Mouse (Mus musculus): ENCODE data around the gene Nim1k. TPM values are rescaled to one million over a fixed set of nuclear protein-coding genes. Genes with fewer than 3 reads are reported as not detected.

Nim1k gene
- total and polyA plus RNA-seq, 3 experiments = 0.01 to 0.11 TPM; not detected in 1

DNA sequence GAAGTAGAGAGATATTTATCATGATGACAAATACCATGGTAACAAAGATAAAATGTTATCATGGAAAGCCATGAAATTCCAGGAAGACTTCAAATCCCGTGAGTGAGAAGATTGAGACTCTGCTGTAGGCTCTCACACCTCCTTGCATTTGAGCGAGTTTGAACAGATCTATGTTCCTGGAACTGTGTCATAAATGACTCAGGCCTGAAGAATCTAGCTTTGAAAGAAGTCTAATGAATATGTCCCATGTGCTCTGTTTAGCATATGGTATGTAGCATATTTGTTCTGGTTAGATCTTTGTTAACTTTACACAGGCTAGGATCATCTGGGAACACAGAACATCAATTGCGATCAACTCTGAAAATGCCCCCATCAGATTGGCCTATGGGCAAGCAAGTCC, 33.2 kb downstream of the Nim1k start:
- DNase-seq (ENCODE audit: low spot score) = no peak
- Histone ChIP-seq H3K27me3 (ENCODE audit: insufficient read depth, low read length) (peaks cover 21% of the 10 kb centered on the region), H3K4me1 (ENCODE audit: insufficient read depth, low read depth, low read length) (no peaks in the 10 kb centered on the region), H3K4me3 (ENCODE audit: low read depth, low read length) (no peak overlapping the region), H3K36me3 (replicated peaks) (no peaks in the 10 kb centered on the region), H3K9me3 (replicated peaks) (no peaks in the 10 kb centered on the region)
- no peak for ATAC-seq (ENCODE audit: extremely low read depth, insufficient number of reproducible peaks, low FRiP score, poor library complexity, severe bottlenecking)
- no peak for TF ChIP-seq TAL1 (conservative IDR thresholded peaks at IDR 0.05; ENCODE audit: low read depth, low read length)
- TF ChIP-seq GATA2 (IDR thresholded peaks at IDR 0.05; ENCODE audit: borderline replicate concordance, low read depth, low read length) = no peak
- no peak for TF ChIP-seq CTCF (IDR thresholded peaks at IDR 0.05; ENCODE audit: low read depth, low read length)
- TF ChIP-seq POLR2AphosphoS5 (IDR thresholded peaks at IDR 0.05; ENCODE audit: insufficient replicate concordance, low read depth, low read length) = no peak
- no peak for TF ChIP-seq GATA1 (IDR thresholded peaks at IDR 0.05; ENCODE audit: borderline replicate concordance, low read length)

DNA sequence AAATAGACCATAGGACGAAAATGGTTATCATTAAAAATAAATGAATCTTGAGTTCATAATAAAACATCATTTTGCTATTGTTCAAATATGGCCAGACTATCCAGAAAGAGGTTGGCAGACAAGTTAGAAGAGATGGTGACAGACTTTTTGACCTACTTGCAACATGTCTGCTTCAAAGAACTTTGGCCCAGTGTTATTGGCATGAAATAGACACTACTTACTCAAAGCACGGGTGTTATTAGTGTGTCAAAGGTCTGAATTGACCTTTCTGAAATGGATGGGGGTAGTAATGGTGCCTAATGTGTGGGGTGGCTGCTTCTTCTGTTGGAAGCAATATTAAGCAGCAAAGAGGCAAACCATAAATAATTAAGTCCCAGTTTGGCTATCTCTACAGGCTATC, 39.6 kb downstream of the Nim1k start:
- H3K36me3 ChIP-seq (replicated peaks) = peaks cover 2% of the 10 kb centered on the region
- H3K4me1 ChIP-seq (ENCODE audit: insufficient read depth, low read depth, low read length) = no peaks in the 10 kb centered on the region
- TF ChIP-seq CTCF (IDR thresholded peaks at IDR 0.05; ENCODE audit: low read depth, low read length) (no peak), GATA1 (IDR thresholded peaks at IDR 0.05; ENCODE audit: borderline replicate concordance, low read length) (no peak), TAL1 (conservative IDR thresholded peaks at IDR 0.05; ENCODE audit: low read depth, low read length) (no peak), POLR2AphosphoS5 (IDR thresholded peaks at IDR 0.05; ENCODE audit: insufficient replicate concordance, low read depth, low read length) (no peak), GATA2 (IDR thresholded peaks at IDR 0.05; ENCODE audit: borderline replicate concordance, low read depth, low read length) (no peak)
- H3K9me3 ChIP-seq (replicated peaks) = no peaks in the 10 kb centered on the region
- H3K4me3 ChIP-seq (ENCODE audit: low read depth, low read length) = no peak overlapping the region
- no peak for DNase-seq (ENCODE audit: low spot score)
- H3K27me3 ChIP-seq (ENCODE audit: insufficient read depth, low read length) = peaks cover 14% of the 10 kb centered on the region
- ATAC-seq (ENCODE audit: extremely low read depth, insufficient number of reproducible peaks, low FRiP score, poor library complexity, severe bottlenecking) = no peak

DNA sequence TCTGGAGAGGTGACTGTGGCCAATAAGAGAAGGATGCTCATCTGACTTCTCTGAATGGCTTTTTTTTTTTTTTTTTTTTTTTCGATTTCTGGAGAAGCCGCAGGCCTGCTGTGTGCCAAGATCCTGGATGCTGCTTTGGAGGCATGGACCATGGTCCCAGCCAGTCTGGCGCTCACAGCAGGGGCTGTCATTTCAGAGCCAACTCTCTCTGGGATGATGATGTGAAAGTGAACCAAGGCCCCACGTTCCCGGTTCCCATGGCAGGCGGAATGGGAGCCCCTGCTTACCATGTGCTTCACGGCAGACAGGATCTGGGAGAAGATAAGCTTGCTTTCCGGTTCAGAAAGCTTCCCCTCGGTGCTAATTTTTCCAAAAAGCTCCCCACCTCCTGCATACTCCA, 41.9 kb downstream of the Nim1k start:
- H3K27me3 ChIP-seq (ENCODE audit: insufficient read depth, low read length) = peaks cover 5% of the 10 kb centered on the region
- no peak overlapping the region for H3K4me3 ChIP-seq (ENCODE audit: low read depth, low read length)
- peaks cover 25% of the 10 kb centered on the region for H3K36me3 ChIP-seq (replicated peaks)
- H3K4me1 ChIP-seq (ENCODE audit: insufficient read depth, low read depth, low read length) = peaks cover 17% of the 10 kb centered on the region
- H3K9me3 ChIP-seq (replicated peaks) = no peaks in the 10 kb centered on the region
- TF ChIP-seq POLR2AphosphoS5 (IDR thresholded peaks at IDR 0.05; ENCODE audit: insufficient replicate concordance, low read depth, low read length) = no peak
- TF ChIP-seq GATA2 (IDR thresholded peaks at IDR 0.05; ENCODE audit: borderline replicate concordance, low read depth, low read length) = no peak
- no peak for TF ChIP-seq CTCF (IDR thresholded peaks at IDR 0.05; ENCODE audit: low read depth, low read length)
- TF ChIP-seq GATA1 (IDR thresholded peaks at IDR 0.05; ENCODE audit: borderline replicate concordance, low read length) = no peak
- no peak for TF ChIP-seq TAL1 (conservative IDR thresholded peaks at IDR 0.05; ENCODE audit: low read depth, low read length)
- DNase-seq (ENCODE audit: low spot score) (no peak), ATAC-seq (ENCODE audit: extremely low read depth, insufficient number of reproducible peaks, low FRiP score, poor library complexity, severe bottlenecking) (no peak)

DNA sequence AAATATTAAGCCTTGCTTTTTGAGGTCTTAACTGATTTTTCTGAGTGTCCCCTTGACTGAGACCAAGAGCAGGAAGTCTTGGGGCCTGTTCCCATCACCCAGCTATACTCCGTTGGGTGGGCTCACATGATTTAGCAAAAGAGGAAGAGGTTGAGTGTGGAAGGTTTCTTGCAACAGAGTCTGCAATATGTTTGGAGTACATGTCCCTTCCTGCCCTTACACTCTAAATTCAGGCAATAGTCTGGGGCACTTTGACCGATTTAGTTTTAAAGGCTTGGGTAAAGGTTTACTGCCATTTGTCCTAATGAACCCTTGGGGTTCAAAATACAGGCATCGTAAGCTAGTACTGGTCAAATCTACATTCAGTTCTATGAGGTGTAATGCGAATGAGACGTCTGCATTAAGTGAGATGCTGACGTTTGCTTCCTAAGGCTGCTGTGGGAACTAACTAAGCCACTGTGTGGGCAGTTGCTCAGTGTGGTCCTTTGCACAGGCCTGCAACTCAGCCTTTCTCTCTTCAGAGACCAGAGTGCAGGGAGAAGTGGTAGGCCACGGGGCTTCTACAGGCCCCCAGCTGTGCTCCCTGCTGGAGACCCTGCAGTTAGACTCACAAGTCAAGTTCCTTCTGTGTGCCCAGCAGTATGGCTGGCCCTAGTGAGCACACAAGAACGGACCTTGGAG, 42.4 kb downstream of the Nim1k start:
- DNase-seq (ENCODE audit: low spot score) (no peak), ATAC-seq (ENCODE audit: extremely low read depth, insufficient number of reproducible peaks, low FRiP score, poor library complexity, severe bottlenecking) (no peak)
- peaks cover 22% of the 10 kb centered on the region for H3K4me1 ChIP-seq (ENCODE audit: insufficient read depth, low read depth, low read length)
- peaks cover 5% of the 10 kb centered on the region for H3K27me3 ChIP-seq (ENCODE audit: insufficient read depth, low read length)
- peaks cover 29% of the 10 kb centered on the region for H3K36me3 ChIP-seq (replicated peaks)
- H3K9me3 ChIP-seq (replicated peaks) = no peaks in the 10 kb centered on the region
- H3K4me3 ChIP-seq (ENCODE audit: low read depth, low read length) = no peak overlapping the region
- TF ChIP-seq TAL1 (conservative IDR thresholded peaks at IDR 0.05; ENCODE audit: low read depth, low read length) = no peak
- no peak for TF ChIP-seq CTCF (IDR thresholded peaks at IDR 0.05; ENCODE audit: low read depth, low read length)
- no peak for TF ChIP-seq GATA2 (IDR thresholded peaks at IDR 0.05; ENCODE audit: borderline replicate concordance, low read depth, low read length)
- TF ChIP-seq POLR2AphosphoS5 (IDR thresholded peaks at IDR 0.05; ENCODE audit: insufficient replicate concordance, low read depth, low read length) = no peak
- TF ChIP-seq GATA1 (IDR thresholded peaks at IDR 0.05; ENCODE audit: borderline replicate concordance, low read length) = no peak

DNA sequence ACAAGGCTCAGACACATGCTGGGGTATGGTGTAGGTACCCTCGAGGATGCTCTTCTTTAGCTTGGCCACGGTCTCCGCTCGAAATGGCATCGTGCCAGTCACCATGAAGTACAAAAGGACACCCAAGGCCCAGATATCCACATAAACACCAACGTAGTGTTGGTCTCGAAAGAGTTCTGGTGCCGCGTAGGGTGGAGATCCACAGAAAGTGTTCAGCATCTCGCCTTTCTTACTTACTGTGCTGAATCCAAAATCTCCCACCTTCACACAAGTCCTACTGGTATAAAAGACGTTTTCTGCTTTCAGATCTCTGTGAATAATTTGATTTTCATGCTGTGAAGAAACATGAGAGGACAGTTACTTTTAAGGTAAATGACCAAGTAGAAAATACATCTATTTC, 43.2 kb downstream of the Nim1k start:
- DNase-seq (ENCODE audit: low spot score) = no peak
- no peak for TF ChIP-seq POLR2AphosphoS5 (IDR thresholded peaks at IDR 0.05; ENCODE audit: insufficient replicate concordance, low read depth, low read length)
- no peaks in the 10 kb centered on the region for H3K9me3 ChIP-seq (replicated peaks)

DNA sequence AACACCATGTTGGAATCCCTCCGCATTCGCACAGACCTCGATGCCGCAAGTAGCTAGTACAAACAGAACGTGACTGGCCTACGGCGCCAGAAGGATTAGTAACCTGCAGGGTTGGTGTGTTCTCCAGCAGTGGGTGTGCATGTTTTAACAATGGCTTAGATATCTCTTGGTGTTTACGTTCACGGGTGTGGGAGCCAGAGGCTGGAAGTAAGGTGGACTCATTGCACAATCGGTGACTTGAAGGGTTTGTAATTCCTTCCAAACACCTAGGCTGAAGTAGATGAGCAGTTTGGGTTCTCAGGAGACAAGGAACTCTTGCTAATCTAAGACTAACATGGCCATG, 45.4 kb downstream of the Nim1k start:
- no peak for TF ChIP-seq POLR2AphosphoS5 (IDR thresholded peaks at IDR 0.05; ENCODE audit: insufficient replicate concordance, low read depth, low read length)
- H3K9me3 ChIP-seq (replicated peaks) = no peaks in the 10 kb centered on the region
- H3K4me1 ChIP-seq (ENCODE audit: insufficient read depth, low read depth, low read length) = peaks cover 33% of the 10 kb centered on the region
- H3K27me3 ChIP-seq (ENCODE audit: insufficient read depth, low read length) = no peaks in the 10 kb centered on the region
- peaks cover 49% of the 10 kb centered on the region for H3K36me3 ChIP-seq (replicated peaks)
- no peak for ATAC-seq (ENCODE audit: extremely low read depth, insufficient number of reproducible peaks, low FRiP score, poor library complexity, severe bottlenecking)
- DNase-seq (ENCODE audit: low spot score) = no peak
- H3K4me3 ChIP-seq (ENCODE audit: low read depth, low read length) = no peak overlapping the region

More for the DNA sequence above, 43.2 kb downstream of the Nim1k start:
- H3K4me1 ChIP-seq (ENCODE audit: insufficient read depth, low read depth, low read length) = peaks cover 28% of the 10 kb centered on the region
- 0 out of 2 replicates have a peak, but pooled peaks cover 2% of the 10 kb centered on the region for H3K27me3 ChIP-seq (ENCODE audit: insufficient read depth, low read length)
- H3K4me3 ChIP-seq (ENCODE audit: low read depth, low read length) = no peak overlapping the region
- ATAC-seq (ENCODE audit: extremely low read depth, insufficient number of reproducible peaks, low FRiP score, poor library complexity, severe bottlenecking) = no peak
- peaks cover 33% of the 10 kb centered on the region for H3K36me3 ChIP-seq (replicated peaks)
